Mouse (Mus musculus) heart, embryonic 14.5 days (tissue): Measurements from ENCODE around the gene Kansl1l. TPM values are rescaled to one million over a fixed set of nuclear protein-coding genes. Genes with fewer than 3 reads are reported as not detected.

Experiments
- ATAC-seq: fragments of 200-750 bp; cut with Nextera tagmentation; 2 replicates; pipeline ENCODE4 v1.8.0; 2017; ENCODE audit warnings: low read depth, moderate TSS enrichment; ENCODE audit not compliant: insufficient number of reproducible peaks, insufficient read depth, low FRiP score
- H3K27ac ChIP-seq, 2 experiments: fragments of 200-500 bp in 1 of 2; fragments of 300-500 bp in 1 of 2; sonication (generic) in 1 of 2; replicated peaks in 1 of 2; 2 replicates each; pipeline ENCODE4 v1.5.1; 2012 to 2014; ENCODE audit warnings: low read depth in 2 of 2, low read length in 2 of 2, control low read depth in 1 of 2, mild to moderate bottlenecking in 1 of 2, mixed read lengths in 1 of 2; ENCODE audit not compliant: control insufficient read depth in 1 of 2, insufficient read depth in 1 of 2
- H3K27me3 ChIP-seq: fragments of 300-500 bp; sonication (generic); 2 replicates; pipeline ENCODE4 v1.6.1; 2014; ENCODE audit warnings: mild to moderate bottlenecking, low read length, control low read depth; ENCODE audit not compliant: control insufficient read depth, insufficient read depth
- H3K36me3 ChIP-seq: fragments of 300-500 bp; sonication (generic); 2 replicates; pipeline ENCODE4 v1.6.1; 2014; ENCODE audit warnings: mild to moderate bottlenecking, control low read depth, low read length, mixed read lengths; ENCODE audit not compliant: control insufficient read depth, insufficient read depth
- H3K4me1 ChIP-seq, 2 experiments: fragments of 200-500 bp in 1 of 2; fragments of 300-500 bp in 1 of 2; sonication (generic) in 1 of 2; 2 replicates each; pipeline ENCODE4 v1.6.1; 2012 to 2014; ENCODE audit warnings: low read length in 2 of 2, control low read depth in 1 of 2, mixed read lengths in 1 of 2; ENCODE audit not compliant: control insufficient read depth in 2 of 2, insufficient read depth in 2 of 2
- H3K4me2 ChIP-seq: fragments of 300-500 bp; sonication (generic); 2 replicates; pipeline ENCODE4 v1.6.1; 2014; ENCODE audit warnings: mild to moderate bottlenecking, low read length
- H3K4me3 ChIP-seq, 2 experiments: fragments of 200-500 bp in 1 of 2; fragments of 300-500 bp in 1 of 2; sonication (generic) in 1 of 2; 2 replicates each; pipeline ENCODE4 v1.5.1; 2012 to 2014; ENCODE audit warnings: low read length in 2 of 2, mild to moderate bottlenecking in 2 of 2, control low read depth in 1 of 2, low read depth in 1 of 2, moderate library complexity in 1 of 2; ENCODE audit not compliant: control insufficient read depth in 1 of 2, insufficient read depth in 1 of 2
- H3K9ac ChIP-seq: fragments of 300-500 bp; sonication (generic); 2 replicates; pipeline ENCODE4 v1.6.1; 2014; ENCODE audit warnings: mild to moderate bottlenecking, low read length
- H3K9me3 ChIP-seq: fragments of 300-500 bp; sonication (generic); 2 replicates; pipeline ENCODE4 v1.6.1; 2016; ENCODE audit warnings: low read length, control low read depth; ENCODE audit not compliant: control insufficient read depth
- WGBS: fragments of 180-500 bp; shearing (Covaris S2); extraction: QIAGEN DNeasy Blood & Tissue Kit; methylation state at CpG from one replicate; pipeline ENCODE4 v1.1.7; 2014; 5-methylcytosine and 5-hydroxymethylcytosine counted together
- polyA plus RNA-seq: library from polyadenylated mRNA; unstranded; fragments of >200 nt; fragmentation: Nextera tagmentation; extraction: Ambion mirVana; gene quantifications from 2 replicates; pipeline ENCODE4 v1.2.1, GENCODE M21; 2014

The Kansl1l gene
- polyA plus RNA-seq = 10.5 and 13.8 TPM in 2 replicates

GRCm38 (mm10) chr1:66817453-66817839 lies at the start of gene Kansl1l:
TSS of gene Kansl1l (minus strand) at chr1:66817562.
- under 1% methylated on average over 44 of the region's 56 CpGs for WGBS
- Histone ChIP-seq H3K9ac (peak within 1 kb of the TSS; percentile 97), H3K4me2 (peak within 1 kb of the TSS; percentile 84), H3K27ac (peak within 1 kb of the TSS; percentile 97 to 99), H3K36me3 (no peaks in the 10 kb centered on the region), H3K4me1 (peaks cover 0 to 14% of the 10 kb centered on the region in 2 experiments; a peak in 2 of 4 replicates), H3K4me3 (peak within 1 kb of the TSS; percentile 84 to 94), H3K27me3 (no peaks in the 10 kb centered on the region), H3K9me3 (no peaks in the 10 kb centered on the region)
- ATAC-seq = peak; percentile 88

- Histone ChIP-seq H3K4me1 (peaks cover 4 to 30% of the 10 kb centered on the region in 2 experiments), H3K9ac (no peak overlapping the region), H3K4me3 (no peak overlapping the region), H3K9me3 (no peaks in the 10 kb centered on the region), H3K36me3 (no peaks in the 10 kb centered on the region), H3K27ac (peak overlapping the region; percentile 81; a peak in 3 of 4 replicates), H3K27me3 (no peaks in the 10 kb centered on the region), H3K4me2 (peak overlapping the region; percentile 39; the same call in 1 of the 2 replicates)
- 36% methylated on average over 4 of the region's 4 CpGs for WGBS
- ATAC-seq = no peak
Observed at GRCm38 (mm10) chr1:66865633-66866032, 48.3 kb upstream of the Kansl1l start.

DNA sequence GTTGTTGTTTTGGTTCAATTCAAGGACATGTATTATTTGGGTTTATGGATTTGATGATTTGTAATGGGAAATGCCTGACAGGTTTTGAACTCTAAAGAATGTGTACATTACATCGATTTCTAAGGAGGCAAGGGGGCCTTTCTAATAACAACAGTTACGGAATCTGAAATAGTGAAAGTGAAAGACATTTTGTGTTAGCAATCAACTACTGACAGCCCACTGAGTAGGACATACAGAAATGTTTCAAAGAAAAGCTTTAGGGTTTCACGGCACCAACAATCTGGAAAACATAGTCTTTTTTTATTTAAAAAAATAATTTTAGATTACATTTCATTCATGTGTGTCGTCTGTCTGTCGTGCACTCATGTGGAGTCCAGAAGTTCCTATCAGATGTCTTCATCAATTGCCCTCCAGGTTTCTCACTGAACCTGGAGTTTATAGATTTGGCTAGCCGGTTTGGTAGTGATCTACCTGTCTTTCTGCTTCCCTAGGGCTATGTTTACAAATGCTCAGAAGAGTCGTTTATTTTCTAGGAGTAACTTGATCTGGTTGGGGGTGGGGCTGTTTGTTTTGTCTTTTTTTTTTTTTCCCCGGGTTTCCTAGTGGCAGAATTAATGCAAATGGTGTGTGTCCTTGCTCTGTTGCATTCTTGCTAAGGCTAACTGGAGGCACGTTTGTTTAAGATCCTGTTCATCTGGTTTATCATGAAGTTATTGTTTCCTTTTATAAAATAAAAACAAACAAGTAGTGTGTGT lies 46.6 kb upstream of the Kansl1l start:
- no peak for ATAC-seq
- H3K9ac ChIP-seq = peak overlapping the region; percentile 97
- peak overlapping the region; percentile 9 to 85; a peak in 3 of 4 replicates for H3K4me3 ChIP-seq
- H3K36me3 ChIP-seq = no peaks in the 10 kb centered on the region
- H3K4me2 ChIP-seq = peak overlapping the region; percentile 72
- peaks cover 4 to 30% of the 10 kb centered on the region in 2 experiments for H3K4me1 ChIP-seq
- peak overlapping the region; percentile 16 to 81; a peak in 3 of 4 replicates for H3K27ac ChIP-seq
- H3K27me3 ChIP-seq = no peaks in the 10 kb centered on the region
- no peaks in the 10 kb centered on the region for H3K9me3 ChIP-seq
- WGBS = 13% methylated on average over 9 of the region's 9 CpGs

DNA sequence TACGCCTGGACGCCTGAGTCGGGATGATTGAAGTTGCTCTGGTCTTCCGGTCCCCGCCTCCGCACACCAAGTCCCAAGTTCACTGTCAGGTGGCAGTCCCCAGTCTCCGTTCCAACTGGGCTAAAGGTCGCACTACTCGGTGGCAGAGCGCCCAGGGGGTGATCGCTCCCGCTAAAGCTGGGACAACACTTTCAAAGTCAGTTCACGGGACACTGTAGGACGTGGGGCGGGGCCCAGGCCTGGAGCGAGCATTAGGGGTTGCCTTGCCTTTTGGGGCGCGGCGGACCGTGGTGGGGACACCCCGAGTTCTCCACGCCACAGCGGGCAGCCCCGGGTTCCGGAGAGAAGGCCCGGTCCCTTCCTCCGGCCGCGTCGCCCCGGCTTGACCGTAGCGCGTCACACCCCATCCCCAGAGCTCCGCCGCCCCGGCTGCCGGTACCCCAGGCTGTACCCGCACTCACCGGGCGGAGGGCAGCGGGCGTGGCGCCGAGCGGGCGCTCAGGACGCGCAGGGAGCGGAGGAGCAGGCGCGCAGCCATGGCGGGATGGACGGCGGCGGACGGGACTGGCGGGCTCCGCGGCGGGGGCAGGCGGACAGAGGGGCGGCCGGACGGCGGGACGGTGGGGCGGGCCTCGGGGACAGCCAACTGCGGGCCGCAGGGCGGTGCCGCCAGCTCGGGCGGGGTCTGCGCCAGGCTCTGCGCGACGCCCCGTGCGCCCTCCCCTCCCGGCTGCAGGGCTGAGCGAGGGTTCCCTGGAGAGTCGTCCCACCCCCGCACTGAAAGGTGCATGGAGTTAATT lies 45.5 kb upstream of the Kansl1l start, which contains the start of gene Acadl:
Gene Acadl, minus strand, starts transcription at position 566 of the 800 bp plus-strand sequence.
- WGBS = under 1% methylated on average over 74 of the region's 85 CpGs

GRCm38 (mm10) chr1:66861764-66862672 lies 44.7 kb upstream of the Kansl1l start:
- no peak for ATAC-seq
- Histone ChIP-seq H3K9ac (peak overlapping the region; percentile 97), H3K4me1 (peaks cover 4 to 30% of the 10 kb centered on the region in 2 experiments), H3K4me3 (peak overlapping the region; percentile 85 to 94), H3K9me3 (no peaks in the 10 kb centered on the region), H3K4me2 (peak overlapping the region; percentile 72), H3K27ac (peak overlapping the region; percentile 54 to 99; a peak in 3 of 4 replicates), H3K36me3 (peaks cover 15% of the 10 kb centered on the region), H3K27me3 (no peaks in the 10 kb centered on the region)
- whole genome bisulfite sequencing = 26% methylated on average over 14 of the region's 14 CpGs

More for the DNA sequence above, 45.5 kb upstream of the Kansl1l start, which contains the start of gene Acadl:
- no peaks in the 10 kb centered on the region for H3K9me3 ChIP-seq
- peaks cover 4 to 30% of the 10 kb centered on the region in 2 experiments for H3K4me1 ChIP-seq
- peak within 1 kb of the TSS; percentile 85 to 94 for H3K4me3 ChIP-seq
- peak within 1 kb of the TSS; percentile 95 to 99 for H3K27ac ChIP-seq
- no peaks in the 10 kb centered on the region for H3K27me3 ChIP-seq
- peak; percentile 94 for ATAC-seq
- peaks cover 6% of the 10 kb centered on the region for H3K36me3 ChIP-seq
- peak within 1 kb of the TSS; percentile 97 for H3K9ac ChIP-seq
- peak within 1 kb of the TSS; percentile 72 for H3K4me2 ChIP-seq

DNA sequence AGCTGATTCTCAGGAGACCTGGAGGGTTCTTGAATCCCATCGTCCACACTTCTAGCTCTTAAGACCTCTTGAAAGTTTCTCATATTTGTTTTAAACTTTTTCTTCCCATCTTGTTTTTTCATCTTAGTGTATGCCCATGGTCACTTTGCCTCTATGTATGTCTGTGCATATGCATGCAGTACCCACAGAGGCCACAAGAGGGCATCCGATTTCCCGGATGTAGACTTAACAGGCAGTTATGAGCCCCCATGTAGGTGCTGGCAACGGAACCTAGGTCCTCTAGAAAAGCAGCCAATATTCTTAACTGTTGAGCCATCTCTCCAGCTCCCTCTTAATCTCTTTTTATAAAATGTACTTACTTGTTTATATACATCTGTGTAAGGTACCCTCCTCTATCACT lies 30.1 kb upstream of the Kansl1l start:
- no peak for ATAC-seq
- WGBS = 93% methylated on average over 4 of the region's 4 CpGs

More for the DNA sequence above, 30.1 kb upstream of the Kansl1l start:
- no peaks in the 10 kb centered on the region for H3K4me1 ChIP-seq
- H3K36me3 ChIP-seq = peaks cover 86% of the 10 kb centered on the region
- H3K9ac ChIP-seq = no peak overlapping the region
- no peaks in the 10 kb centered on the region for H3K27me3 ChIP-seq
- H3K4me2 ChIP-seq = no peak overlapping the region
- H3K4me3 ChIP-seq = no peak overlapping the region
- no peak overlapping the region for H3K27ac ChIP-seq
- H3K9me3 ChIP-seq = peaks cover 7% of the 10 kb centered on the region; the same call in 1 of the 2 replicates
